Mouse (Mus musculus): Measurements from ENCODE around the gene Morc1. TPM values are rescaled to one million over a fixed set of nuclear protein-coding genes. Genes with fewer than 3 reads are reported as not detected.

The Morc1 gene
- 0.05 TPM in 1 of 2 replicates, not detected in the other for polyA plus RNA-seq (2016; fragmentation: Nextera tagmentation; extraction: Ambion mirVana)

- no peak within 1 kb of the TSS for H3K4me3 ChIP-seq
- H3K36me3 ChIP-seq, result no peaks in the 10 kb centered on the region
- H3K27me3 ChIP-seq (ENCODE audit: insufficient read depth, poor library complexity, severe bottlenecking), result no peaks in the 10 kb centered on the region
- no peaks in the 10 kb centered on the region for H3K9me3 ChIP-seq
- 92% methylated on average over 15 of the region's 15 CpGs for WGBS
- no peak for DNase-seq (ENCODE audit: low spot score)
- no peaks in the 10 kb centered on the region for H3K4me1 ChIP-seq
- H3K27ac ChIP-seq, result no peak within 1 kb of the TSS
These were observed at the start of gene Morc1 for GRCm38 (mm10) chr16:48431027-48431426. Gene Morc1 (plus strand): TSS chr16:48431237.

GRCm38 (mm10) chr16:48383582-48384257, 47.3 kb upstream of the Morc1 start:
- 68% methylated on average over 2 of the region's 3 CpGs for WGBS

GRCm38 (mm10) chr16:48386982-48387381, 44.1 kb upstream of the Morc1 start:
- WGBS, result 73% methylated on average over 2 of the region's 2 CpGs
- DNase-seq (ENCODE audit: low spot score), result no peak
- Histone ChIP-seq H3K9me3 (no peaks in the 10 kb centered on the region), H3K27ac (no peak overlapping the region), H3K36me3 (no peaks in the 10 kb centered on the region), H3K4me3 (no peak overlapping the region), H3K27me3 (ENCODE audit: insufficient read depth, poor library complexity, severe bottlenecking) (no peaks in the 10 kb centered on the region), H3K4me1 (no peaks in the 10 kb centered on the region)

More at GRCm38 (mm10) chr16:48383582-48384257, 47.3 kb upstream of the Morc1 start:
- no peaks in the 10 kb centered on the region for H3K27me3 ChIP-seq (ENCODE audit: insufficient read depth, poor library complexity, severe bottlenecking)
- H3K9me3 ChIP-seq, result no peaks in the 10 kb centered on the region
- no peak overlapping the region for H3K4me3 ChIP-seq
- no peaks in the 10 kb centered on the region for H3K36me3 ChIP-seq
- no peaks in the 10 kb centered on the region for H3K4me1 ChIP-seq
- no peak for DNase-seq (ENCODE audit: low spot score)
- H3K27ac ChIP-seq, result no peak overlapping the region

GRCm38 (mm10) chr16:48395278-48395677, 35.8 kb upstream of the Morc1 start:
- H3K27me3 ChIP-seq (ENCODE audit: insufficient read depth, poor library complexity, severe bottlenecking), result no peaks in the 10 kb centered on the region
- no peaks in the 10 kb centered on the region for H3K4me1 ChIP-seq
- no peak for DNase-seq (ENCODE audit: low spot score)
- H3K36me3 ChIP-seq, result no peaks in the 10 kb centered on the region
- WGBS, result 79% methylated on average over 2 of the region's 2 CpGs
- no peak overlapping the region for H3K4me3 ChIP-seq
- no peaks in the 10 kb centered on the region for H3K9me3 ChIP-seq
- no peak overlapping the region for H3K27ac ChIP-seq

- no peaks in the 10 kb centered on the region for H3K4me1 ChIP-seq
- no peaks in the 10 kb centered on the region for H3K9me3 ChIP-seq
- H3K27ac ChIP-seq, result no peak overlapping the region
- H3K4me3 ChIP-seq, result no peak overlapping the region
- no peak for DNase-seq (ENCODE audit: low spot score)
- no peaks in the 10 kb centered on the region for H3K27me3 ChIP-seq (ENCODE audit: insufficient read depth, poor library complexity, severe bottlenecking)
- H3K36me3 ChIP-seq, result no peaks in the 10 kb centered on the region
- 83% methylated on average over 4 of the region's 4 CpGs for WGBS
These were observed 28.1 kb upstream of the Morc1 start for GRCm38 (mm10) chr16:48402963-48403362.

- Histone ChIP-seq H3K36me3 (no peaks in the 10 kb centered on the region), H3K4me1 (no peaks in the 10 kb centered on the region), H3K27ac (no peak overlapping the region), H3K27me3 (ENCODE audit: insufficient read depth, poor library complexity, severe bottlenecking) (no peaks in the 10 kb centered on the region), H3K4me3 (no peak overlapping the region), H3K9me3 (no peaks in the 10 kb centered on the region)
- WGBS, result 81% methylated on average over 3 of the region's 3 CpGs
- no peak for DNase-seq (ENCODE audit: low spot score)
These were observed 27.6 kb upstream of the Morc1 start for GRCm38 (mm10) chr16:48403423-48403822.

GRCm38 (mm10) chr16:48404009-48404408, 27.0 kb upstream of the Morc1 start:
- Histone ChIP-seq H3K27me3 (ENCODE audit: insufficient read depth, poor library complexity, severe bottlenecking) (no peaks in the 10 kb centered on the region), H3K4me1 (no peaks in the 10 kb centered on the region), H3K9me3 (no peaks in the 10 kb centered on the region), H3K4me3 (no peak overlapping the region), H3K36me3 (no peaks in the 10 kb centered on the region), H3K27ac (no peak overlapping the region)
- DNase-seq (ENCODE audit: low spot score), result no peak

- H3K9me3 ChIP-seq, result no peaks in the 10 kb centered on the region
- H3K27me3 ChIP-seq (ENCODE audit: insufficient read depth, poor library complexity, severe bottlenecking), result no peaks in the 10 kb centered on the region
- 75% methylated on average over 10 of the region's 10 CpGs for WGBS
- no peaks in the 10 kb centered on the region for H3K4me1 ChIP-seq
- DNase-seq (ENCODE audit: low spot score), result no peak
- no peak overlapping the region for H3K27ac ChIP-seq
- no peak overlapping the region for H3K4me3 ChIP-seq
- H3K36me3 ChIP-seq, result no peaks in the 10 kb centered on the region
These were observed 25.2 kb upstream of the Morc1 start for GRCm38 (mm10) chr16:48405674-48406403.

GRCm38 (mm10) chr16:48409580-48409979, 21.5 kb upstream of the Morc1 start:
- Histone ChIP-seq H3K4me1 (no peaks in the 10 kb centered on the region), H3K27ac (no peak overlapping the region), H3K27me3 (ENCODE audit: insufficient read depth, poor library complexity, severe bottlenecking) (no peaks in the 10 kb centered on the region), H3K9me3 (no peaks in the 10 kb centered on the region), H3K36me3 (no peaks in the 10 kb centered on the region), H3K4me3 (no peak overlapping the region)
- WGBS, result 65% methylated on average over 7 of the region's 7 CpGs
- no peak for DNase-seq (ENCODE audit: low spot score)

- WGBS, result 65% methylated on average over 3 of the region's 3 CpGs
- H3K36me3 ChIP-seq, result no peaks in the 10 kb centered on the region
- H3K27me3 ChIP-seq (ENCODE audit: insufficient read depth, poor library complexity, severe bottlenecking), result no peaks in the 10 kb centered on the region
- no peak overlapping the region for H3K4me3 ChIP-seq
- H3K4me1 ChIP-seq, result no peaks in the 10 kb centered on the region
- no peaks in the 10 kb centered on the region for H3K9me3 ChIP-seq
- H3K27ac ChIP-seq, result no peak overlapping the region
- no peak for DNase-seq (ENCODE audit: low spot score)
These were observed 20.9 kb upstream of the Morc1 start for GRCm38 (mm10) chr16:48410125-48410524.

GRCm38 (mm10) chr16:48412246-48412645, 18.8 kb upstream of the Morc1 start, which contains the start of gene Gm5485:
Gene Gm5485 (minus strand): TSS chr16:48412416.
- WGBS, result 86% methylated on average over 1 of the region's 1 CpGs
- Histone ChIP-seq H3K4me3 (no peak within 1 kb of the TSS), H3K27ac (no peak within 1 kb of the TSS), H3K4me1 (no peaks in the 10 kb centered on the region), H3K9me3 (no peaks in the 10 kb centered on the region), H3K27me3 (ENCODE audit: insufficient read depth, poor library complexity, severe bottlenecking) (no peaks in the 10 kb centered on the region), H3K36me3 (no peaks in the 10 kb centered on the region)
- DNase-seq (ENCODE audit: low spot score), result no peak

GRCm38 (mm10) chr16:48418557-48418956, 12.5 kb upstream of the Morc1 start:
- no peak for DNase-seq (ENCODE audit: low spot score)
- 81% methylated on average over 3 of the region's 3 CpGs for WGBS
- H3K4me3 ChIP-seq, result no peak overlapping the region

GRCm38 (mm10) chr16:48419035-48419434, 12.0 kb upstream of the Morc1 start:
- WGBS, result 72% methylated on average over 2 of the region's 2 CpGs

More at GRCm38 (mm10) chr16:48418557-48418956, 12.5 kb upstream of the Morc1 start:
- Histone ChIP-seq H3K27me3 (ENCODE audit: insufficient read depth, poor library complexity, severe bottlenecking) (no peaks in the 10 kb centered on the region), H3K4me1 (no peaks in the 10 kb centered on the region), H3K36me3 (no peaks in the 10 kb centered on the region), H3K9me3 (no peaks in the 10 kb centered on the region), H3K27ac (no peak overlapping the region)

More at GRCm38 (mm10) chr16:48419035-48419434, 12.0 kb upstream of the Morc1 start:
- no peak for DNase-seq (ENCODE audit: low spot score)
- no peak overlapping the region for H3K27ac ChIP-seq
- H3K27me3 ChIP-seq (ENCODE audit: insufficient read depth, poor library complexity, severe bottlenecking), result no peaks in the 10 kb centered on the region
- no peaks in the 10 kb centered on the region for H3K9me3 ChIP-seq
- H3K4me1 ChIP-seq, result no peaks in the 10 kb centered on the region
- no peak overlapping the region for H3K4me3 ChIP-seq
- no peaks in the 10 kb centered on the region for H3K36me3 ChIP-seq

All from heart, embryonic 10.5 days (tissue).